Mouse (Mus musculus): ENCODE measurements at regions not wholly inside any gene's neighbourhood (a gene's known extent, or its start where the extent isn't known, plus 50 kb on each side); places are given as distances from the start of the nearest gene placed in this dataset.

DNA sequence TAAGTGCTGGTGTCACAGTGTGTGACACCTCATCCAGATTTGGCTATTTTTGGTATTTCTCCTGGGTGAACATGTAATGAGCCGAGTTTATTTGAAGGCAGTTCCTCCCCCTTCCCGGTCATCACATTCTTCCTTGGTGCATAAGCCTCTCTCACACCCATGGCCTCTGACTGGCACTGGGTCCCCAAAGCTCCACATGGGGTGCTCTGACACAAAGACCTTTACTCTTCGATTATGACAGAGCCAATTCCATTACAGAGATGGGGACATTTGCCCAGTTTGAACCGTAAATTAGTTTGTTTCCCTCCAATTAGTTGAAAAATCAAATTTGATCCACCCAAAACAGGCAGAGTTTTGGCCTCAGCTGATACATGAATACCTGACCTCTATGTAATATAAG lies 171.2 kb upstream of the Camk1g start:
- H3K27me3 ChIP-seq (ENCODE audit: control insufficient read depth, insufficient read depth, low read length), result no peaks in the 10 kb centered on the region
- WGBS, result 91% methylated on average over 4 of the region's 4 CpGs
- no peaks in the 10 kb centered on the region for H3K4me1 ChIP-seq (ENCODE audit: control insufficient read depth, insufficient read depth, insufficient read length)
- H3K27ac ChIP-seq (ENCODE audit: insufficient read depth, low read length), result no peak overlapping the region
- H3K36me3 ChIP-seq (ENCODE audit: control insufficient read depth, insufficient read depth, low read length), result no peaks in the 10 kb centered on the region
- TF ChIP-seq POLR2A (IDR thresholded peaks at IDR 0.05; ENCODE audit: low read depth, low read length), result no peak
- TF ChIP-seq CTCF (IDR thresholded peaks at IDR 0.05; ENCODE audit: extremely low read depth, insufficient read depth, insufficient read length, insufficient replicate concordance), result no peak
- H3K4me3 ChIP-seq (ENCODE audit: extremely low read depth, insufficient read depth, insufficient read length), result no peak overlapping the region
- DNase-seq (ENCODE audit: low read depth in 1 of 2, low spot score in 2 of 2), result no peak

DNA sequence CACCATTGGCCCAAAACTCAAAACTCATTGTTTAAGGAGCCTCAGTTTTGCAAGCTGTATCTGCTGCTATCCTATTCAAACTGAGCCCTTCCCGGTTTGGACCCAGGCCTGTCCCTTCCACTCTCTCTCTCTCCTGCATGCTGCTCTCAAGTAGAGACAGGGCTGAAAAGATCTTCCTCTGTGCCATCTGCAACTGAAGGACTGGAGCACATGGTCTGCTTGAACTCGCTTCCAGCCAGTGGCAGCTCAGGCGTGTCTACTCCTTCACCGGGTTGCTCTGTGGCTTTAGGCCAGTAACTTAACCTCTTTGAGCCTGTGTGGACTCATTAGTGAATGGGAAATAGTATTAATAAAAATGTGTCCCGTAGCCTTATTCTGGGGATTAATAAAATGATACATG lies 170.4 kb upstream of the Camk1g start:
- 89% methylated on average over 5 of the region's 5 CpGs for WGBS
- H3K27ac ChIP-seq (ENCODE audit: insufficient read depth, low read length), result no peak overlapping the region
- H3K27me3 ChIP-seq (ENCODE audit: control insufficient read depth, insufficient read depth, low read length), result no peaks in the 10 kb centered on the region
- TF ChIP-seq CTCF (IDR thresholded peaks at IDR 0.05; ENCODE audit: extremely low read depth, insufficient read depth, insufficient read length, insufficient replicate concordance), result no peak
- no peak for TF ChIP-seq POLR2A (IDR thresholded peaks at IDR 0.05; ENCODE audit: low read depth, low read length)
- no peaks in the 10 kb centered on the region for H3K36me3 ChIP-seq (ENCODE audit: control insufficient read depth, insufficient read depth, low read length)
- no peak overlapping the region for H3K4me3 ChIP-seq (ENCODE audit: extremely low read depth, insufficient read depth, insufficient read length)
- no peaks in the 10 kb centered on the region for H3K4me1 ChIP-seq (ENCODE audit: control insufficient read depth, insufficient read depth, insufficient read length)
- DNase-seq (ENCODE audit: low read depth in 1 of 2, low spot score in 2 of 2), result no peak

DNA sequence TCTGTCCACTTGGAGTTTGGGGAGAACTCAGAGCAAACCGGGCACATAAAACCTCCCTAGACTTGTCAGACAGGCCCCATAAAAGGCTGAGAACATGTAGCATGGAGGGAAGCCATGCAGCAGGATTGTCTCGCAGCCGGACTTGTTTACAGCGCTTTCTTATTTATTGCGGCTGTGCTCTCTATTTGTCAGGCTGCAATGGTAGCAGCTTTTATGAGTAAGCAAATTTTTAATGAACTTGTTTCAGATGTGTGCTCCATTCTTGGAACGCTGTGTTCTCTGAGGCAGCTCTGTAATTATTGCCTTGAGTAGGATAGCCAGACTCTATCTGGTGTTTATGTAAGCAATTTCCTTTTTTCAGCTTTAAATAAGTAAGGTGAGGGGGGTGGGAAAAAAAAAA lies 169.2 kb upstream of the Camk1g start:
- WGBS, result 88% methylated on average over 6 of the region's 6 CpGs

DNA sequence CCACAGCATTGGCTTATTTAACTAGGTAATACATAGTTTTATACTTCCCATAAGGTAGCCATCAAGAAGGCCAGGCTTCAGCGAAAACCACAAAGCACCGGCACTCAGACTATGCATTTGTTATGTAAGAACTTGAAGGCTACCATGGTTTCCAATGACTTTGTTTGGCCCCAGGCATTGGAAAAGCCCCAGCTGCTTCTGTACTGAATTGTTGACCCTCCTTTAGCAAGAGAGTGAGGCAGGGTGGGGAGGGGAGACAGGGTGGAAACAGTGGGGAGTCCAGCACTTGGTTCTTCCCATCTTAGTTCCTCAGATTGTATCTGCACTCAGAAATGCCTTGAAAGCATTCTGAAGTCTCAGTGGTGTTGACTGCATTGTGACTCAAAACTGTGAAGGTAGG lies 168.3 kb upstream of the Camk1g start:
- no peaks in the 10 kb centered on the region for H3K27me3 ChIP-seq (ENCODE audit: control insufficient read depth, insufficient read depth, low read length)
- no peak for DNase-seq (ENCODE audit: low read depth in 1 of 2, low spot score in 2 of 2)
- H3K36me3 ChIP-seq (ENCODE audit: control insufficient read depth, insufficient read depth, low read length), result no peaks in the 10 kb centered on the region
- no peak overlapping the region for H3K27ac ChIP-seq (ENCODE audit: insufficient read depth, low read length)
- 58% methylated on average over 2 of the region's 2 CpGs for WGBS
- H3K4me1 ChIP-seq (ENCODE audit: control insufficient read depth, insufficient read depth, insufficient read length), result no peaks in the 10 kb centered on the region
- TF ChIP-seq POLR2A (IDR thresholded peaks at IDR 0.05; ENCODE audit: low read depth, low read length) (no peak), CTCF (IDR thresholded peaks at IDR 0.05; ENCODE audit: extremely low read depth, insufficient read depth, insufficient read length, insufficient replicate concordance) (no peak)
- H3K4me3 ChIP-seq (ENCODE audit: extremely low read depth, insufficient read depth, insufficient read length), result no peak overlapping the region

More for the DNA sequence above, 169.2 kb upstream of the Camk1g start:
- Histone ChIP-seq H3K27me3 (ENCODE audit: control insufficient read depth, insufficient read depth, low read length) (no peaks in the 10 kb centered on the region), H3K4me3 (ENCODE audit: extremely low read depth, insufficient read depth, insufficient read length) (no peak overlapping the region), H3K36me3 (ENCODE audit: control insufficient read depth, insufficient read depth, low read length) (no peaks in the 10 kb centered on the region), H3K27ac (ENCODE audit: insufficient read depth, low read length) (no peak overlapping the region), H3K4me1 (ENCODE audit: control insufficient read depth, insufficient read depth, insufficient read length) (no peaks in the 10 kb centered on the region)
- DNase-seq (ENCODE audit: low read depth in 1 of 2, low spot score in 2 of 2), result no peak
- TF ChIP-seq POLR2A (IDR thresholded peaks at IDR 0.05; ENCODE audit: low read depth, low read length) (no peak), CTCF (IDR thresholded peaks at IDR 0.05; ENCODE audit: extremely low read depth, insufficient read depth, insufficient read length, insufficient replicate concordance) (no peak)

DNA sequence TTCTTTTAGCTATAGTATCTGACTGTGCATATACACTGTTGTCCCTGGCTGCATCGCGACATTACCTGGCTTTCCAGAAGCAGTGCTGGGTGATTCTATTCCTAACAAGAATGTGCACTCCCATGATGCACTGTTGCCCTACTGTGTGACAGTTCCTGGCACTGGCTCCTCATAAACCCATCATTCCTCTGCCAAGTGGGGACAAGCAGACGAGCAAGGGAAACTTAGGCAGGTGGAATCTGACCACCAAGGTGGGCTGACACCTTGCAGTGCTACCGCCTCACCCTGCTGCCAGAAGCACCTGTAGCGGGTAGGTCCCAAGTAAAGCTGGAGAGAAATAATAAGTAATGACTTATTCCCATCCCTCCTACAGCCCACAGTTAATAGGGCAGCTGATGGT lies 167.5 kb upstream of the Camk1g start:
- TF ChIP-seq POLR2A (IDR thresholded peaks at IDR 0.05; ENCODE audit: low read depth, low read length) (no peak), CTCF (IDR thresholded peaks at IDR 0.05; ENCODE audit: extremely low read depth, insufficient read depth, insufficient read length, insufficient replicate concordance) (no peak)
- no peaks in the 10 kb centered on the region for H3K27me3 ChIP-seq (ENCODE audit: control insufficient read depth, insufficient read depth, low read length)
- no peaks in the 10 kb centered on the region for H3K4me1 ChIP-seq (ENCODE audit: control insufficient read depth, insufficient read depth, insufficient read length)
- H3K27ac ChIP-seq (ENCODE audit: insufficient read depth, low read length), result no peak overlapping the region
- H3K36me3 ChIP-seq (ENCODE audit: control insufficient read depth, insufficient read depth, low read length), result no peaks in the 10 kb centered on the region
- DNase-seq (ENCODE audit: low read depth in 1 of 2, low spot score in 2 of 2), result no peak
- WGBS, result 93% methylated on average over 5 of the region's 5 CpGs
- no peak overlapping the region for H3K4me3 ChIP-seq (ENCODE audit: extremely low read depth, insufficient read depth, insufficient read length)

DNA sequence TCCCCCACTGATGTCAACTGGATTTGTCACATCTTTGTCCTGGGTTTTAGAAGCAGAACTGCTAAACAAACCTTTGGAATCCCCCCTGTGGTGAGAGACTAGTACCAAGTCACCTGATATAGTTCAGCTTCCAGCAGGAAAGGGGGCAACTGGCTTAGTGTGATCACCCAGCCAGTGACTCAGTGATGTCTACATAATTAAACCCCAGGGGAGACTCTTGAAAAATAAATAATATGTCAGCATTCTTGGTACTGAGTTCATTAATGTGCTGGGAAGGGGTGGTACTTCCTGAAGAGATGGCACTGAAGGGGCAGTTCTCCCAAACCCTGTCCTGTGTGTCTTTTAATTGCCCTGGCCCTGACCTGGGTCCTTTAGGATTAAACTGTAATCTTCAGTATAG lies 166.5 kb upstream of the Camk1g start:
- no peak for DNase-seq (ENCODE audit: low read depth in 1 of 2, low spot score in 2 of 2)
- no peaks in the 10 kb centered on the region for H3K27me3 ChIP-seq (ENCODE audit: control insufficient read depth, insufficient read depth, low read length)
- TF ChIP-seq POLR2A (IDR thresholded peaks at IDR 0.05; ENCODE audit: low read depth, low read length) (no peak), CTCF (IDR thresholded peaks at IDR 0.05; ENCODE audit: extremely low read depth, insufficient read depth, insufficient read length, insufficient replicate concordance) (no peak)
- no peak overlapping the region for H3K4me3 ChIP-seq (ENCODE audit: extremely low read depth, insufficient read depth, insufficient read length)
- H3K36me3 ChIP-seq (ENCODE audit: control insufficient read depth, insufficient read depth, low read length), result no peaks in the 10 kb centered on the region
- no peaks in the 10 kb centered on the region for H3K4me1 ChIP-seq (ENCODE audit: control insufficient read depth, insufficient read depth, insufficient read length)
- H3K27ac ChIP-seq (ENCODE audit: insufficient read depth, low read length), result no peak overlapping the region

DNA sequence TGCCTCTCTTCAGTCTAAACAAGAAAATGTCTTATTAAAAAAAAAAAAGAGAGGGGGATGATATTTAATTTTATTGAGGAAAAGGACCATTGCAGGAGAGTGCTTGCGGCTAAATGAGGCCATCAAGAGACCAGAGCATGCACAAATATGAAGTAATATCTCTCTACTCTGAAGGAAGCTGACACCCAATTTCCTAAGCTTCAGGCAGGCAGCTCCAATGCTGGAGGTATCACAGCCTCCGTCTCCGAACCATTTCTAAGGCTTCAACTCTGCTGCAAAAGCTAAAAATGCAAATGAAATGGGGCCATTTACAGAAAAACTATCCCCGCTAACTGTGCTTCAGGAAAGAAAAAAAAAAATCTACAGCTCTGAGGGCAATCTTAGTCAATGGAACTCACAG lies 164.4 kb upstream of the Camk1g start:
- H3K4me1 ChIP-seq (ENCODE audit: control insufficient read depth, insufficient read depth, insufficient read length), result no peaks in the 10 kb centered on the region
- TF ChIP-seq CTCF (IDR thresholded peaks at IDR 0.05; ENCODE audit: extremely low read depth, insufficient read depth, insufficient read length, insufficient replicate concordance) (no peak), POLR2A (IDR thresholded peaks at IDR 0.05; ENCODE audit: low read depth, low read length) (no peak)
- H3K27ac ChIP-seq (ENCODE audit: insufficient read depth, low read length), result no peak overlapping the region
- DNase-seq (ENCODE audit: low read depth in 1 of 2, low spot score in 2 of 2), result no peak
- H3K36me3 ChIP-seq (ENCODE audit: control insufficient read depth, insufficient read depth, low read length), result no peaks in the 10 kb centered on the region
- 85% methylated on average over 4 of the region's 4 CpGs for WGBS
- H3K27me3 ChIP-seq (ENCODE audit: control insufficient read depth, insufficient read depth, low read length), result no peaks in the 10 kb centered on the region
- no peak overlapping the region for H3K4me3 ChIP-seq (ENCODE audit: extremely low read depth, insufficient read depth, insufficient read length)
